Mouse (Mus musculus) CH12.LX (cell line): ENCODE measurements around the gene Rgl1. TPM values are rescaled to one million over a fixed set of nuclear protein-coding genes. Genes with fewer than 3 reads are reported as not detected.

ENCODE experiments used
- DNase-seq: peaks from one replicate; pipeline ENCODE4 v3.0.0-alpha.2; 2013; ENCODE audit errors: extremely low read depth
- H3K27ac ChIP-seq: 2 replicates; pipeline ENCODE4 v1.5.1; 2012; ENCODE audit warnings: low read depth, mild to moderate bottlenecking, control low read depth, moderate library complexity; ENCODE audit not compliant: insufficient read depth
- H3K27me3 ChIP-seq: replicated peaks from 2 replicates; pipeline ENCODE3; 2012; ENCODE audit warnings: inconsistent platforms
- H3K36me3 ChIP-seq, 2 experiments: replicated peaks in 1 of 2; 2 replicates each; pipeline versions ENCODE3 to v1.6.1; 2012; ENCODE audit warnings: inconsistent platforms in 1 of 2, low read length in 1 of 2, mild to moderate bottlenecking in 1 of 2, mixed read lengths in 1 of 2, moderate library complexity in 1 of 2; ENCODE audit not compliant: control insufficient read depth in 1 of 2, insufficient read depth in 1 of 2
- H3K4me1 ChIP-seq, 2 experiments: 2 replicates each; pipeline ENCODE4 v1.6.1; 2012; ENCODE audit warnings: inconsistent platforms in 1 of 2, moderate library complexity in 1 of 2; ENCODE audit not compliant: insufficient read depth in 2 of 2, control insufficient read depth in 1 of 2
- H3K4me2 ChIP-seq: 2 replicates; pipeline ENCODE4 v1.6.1; 2012; ENCODE audit warnings: low read depth, mild to moderate bottlenecking, control low read depth; ENCODE audit not compliant: poor library complexity, insufficient read depth, severe bottlenecking
- H3K4me3 ChIP-seq, 3 experiments: fragments of 150-350 bp in 1 of 3; sonication (generic) in 1 of 3; replicated peaks in 1 of 3; 2 replicates each; pipeline versions ENCODE3 to v1.5.1; 2011 to 2012; ENCODE audit warnings: low read depth in 2 of 3, low read length in 2 of 3, mild to moderate bottlenecking in 2 of 3, moderate library complexity in 2 of 3, control low read depth in 1 of 3, improper control_type of control experiment in 1 of 3, inconsistent platforms in 1 of 3, mixed read lengths in 1 of 3; ENCODE audit not compliant: poor library complexity in 1 of 3
- H3K79me2 ChIP-seq: replicated peaks from 2 replicates; pipeline ENCODE4 v1.6.1; 2012; ENCODE audit warnings: mild to moderate bottlenecking, moderate library complexity; ENCODE audit not compliant: control insufficient read depth, poor library complexity, insufficient read depth, severe bottlenecking; ENCODE audit errors: extremely low read depth
- H3K9ac ChIP-seq: 2 replicates; pipeline ENCODE4 v1.6.1; 2012; ENCODE audit warnings: low read depth, mild to moderate bottlenecking, control low read depth, moderate library complexity; ENCODE audit not compliant: insufficient read depth
- H3K9me3 ChIP-seq: replicated peaks from 2 replicates; pipeline ENCODE3; 2012; ENCODE audit warnings: low read length, inconsistent platforms, mixed read lengths
- BHLHE40 ChIP-seq: IDR thresholded peaks from 2 replicates; pipeline ENCODE4 v1.6.1; 2011; ENCODE audit warnings: mild to moderate bottlenecking, low read depth, low read length, improper control_type of control experiment
- CHD2 ChIP-seq: IDR thresholded peaks from 2 replicates; pipeline ENCODE4 v1.6.1; 2011; ENCODE audit warnings: low read length, improper control_type of control experiment
- CTCF ChIP-seq, 2 experiments: IDR thresholded peaks in 1 of 2; conservative IDR thresholded peaks in 1 of 2; 2 replicates each; pipeline ENCODE4 v1.5.1; 2011 to 2012; ENCODE audit warnings: low read depth in 2 of 2, low read length in 2 of 2, improper control_type of control experiment in 1 of 2, inconsistent platforms in 1 of 2, mild to moderate bottlenecking in 1 of 2, moderate library complexity in 1 of 2
- EP300 ChIP-seq: IDR thresholded peaks from 2 replicates; pipeline ENCODE4 v1.6.1; 2011; ENCODE audit warnings: low read length, improper control_type of control experiment
- ETS1 ChIP-seq: conservative IDR thresholded peaks from 2 replicates; pipeline ENCODE4 v1.6.1; 2012; ENCODE audit warnings: low read depth, mild to moderate bottlenecking, inconsistent platforms, low read length, improper control_type of control experiment, moderate library complexity
- JUN ChIP-seq: IDR thresholded peaks from 2 replicates; pipeline ENCODE4 v1.6.1; 2011; ENCODE audit warnings: low read depth, mild to moderate bottlenecking, low read length, improper control_type of control experiment, moderate library complexity; ENCODE audit not compliant: insufficient read depth
- JUND ChIP-seq: conservative IDR thresholded peaks from 2 replicates; pipeline ENCODE4 v1.6.1; 2011; ENCODE audit warnings: low read depth, low read length, improper control_type of control experiment
- KAT2A ChIP-seq: IDR thresholded peaks from 2 replicates; pipeline ENCODE4 v1.6.1; 2012; ENCODE audit warnings: low read length, improper control_type of control experiment, inconsistent platforms; ENCODE audit not compliant: insufficient replicate concordance
- MAX ChIP-seq: IDR thresholded peaks from 2 replicates; pipeline ENCODE4 v1.6.1; 2011; ENCODE audit warnings: low read length, improper control_type of control experiment
- MAZ ChIP-seq: IDR thresholded peaks from 2 replicates; pipeline ENCODE4 v1.6.1; 2012; ENCODE audit warnings: low read depth, mild to moderate bottlenecking, inconsistent platforms, low read length, improper control_type of control experiment, moderate library complexity
- MYC ChIP-seq: IDR thresholded peaks from 2 replicates; pipeline ENCODE4 v1.6.1; 2011; ENCODE audit warnings: low read depth, mild to moderate bottlenecking, improper control_type of control experiment, low read length
- NELFE ChIP-seq: IDR thresholded peaks from 2 replicates; pipeline ENCODE4 v1.6.1; 2011; ENCODE audit warnings: low read depth, low read length, improper control_type of control experiment
- PAX5 ChIP-seq: IDR thresholded peaks from 2 replicates; pipeline ENCODE4 v1.6.1; 2012; ENCODE audit warnings: low read length, inconsistent platforms, mixed read lengths
- RAD21 ChIP-seq: IDR thresholded peaks from 2 replicates; pipeline ENCODE4 v1.6.1; 2011; ENCODE audit warnings: low read depth, mild to moderate bottlenecking, low read length, improper control_type of control experiment, moderate library complexity
- SIN3A ChIP-seq: IDR thresholded peaks from 2 replicates; pipeline ENCODE4 v1.6.1; 2012; ENCODE audit warnings: low read length, improper control_type of control experiment, inconsistent platforms
- SMC3 ChIP-seq: IDR thresholded peaks from 2 replicates; pipeline ENCODE4 v1.6.1; 2011; ENCODE audit warnings: low read depth, low read length, improper control_type of control experiment
- TBP ChIP-seq: conservative IDR thresholded peaks from 2 replicates; pipeline ENCODE4 v1.6.1; 2011; ENCODE audit warnings: low read depth, low read length, improper control_type of control experiment
- TCF12 ChIP-seq: IDR thresholded peaks from 2 replicates; pipeline ENCODE4 v1.6.1; 2014; ENCODE audit warnings: low read depth, mild to moderate bottlenecking, inconsistent platforms, low read length, improper control_type of control experiment
- USF1 ChIP-seq: IDR thresholded peaks from 2 replicates; pipeline ENCODE4 v1.6.1; 2014; ENCODE audit warnings: low read depth, mild to moderate bottlenecking, inconsistent platforms, low read length, improper control_type of control experiment
- ZC3H11A ChIP-seq: IDR thresholded peaks from 2 replicates; pipeline ENCODE4 v1.6.1; 2012; ENCODE audit warnings: low read depth, mild to moderate bottlenecking, inconsistent platforms, low read length, improper control_type of control experiment
- ZNF384 ChIP-seq: IDR thresholded peaks from 2 replicates; pipeline ENCODE4 v1.6.1; 2012; ENCODE audit warnings: low read depth, low read length, improper control_type of control experiment, inconsistent platforms
- dilution Hi-C: fragments of 300-500 bp; cut with MboI; formaldehyde crosslinking; loops from 2 replicates; pipeline ENCODE4 v1.14.3; 2020; ENCODE audit warnings: low sequenced_read_pairs; ENCODE audit not compliant: extremely low pct_unique_long_range_greater_than_20kb, extremely low pct_ligation_motif_present
- in situ Hi-C: fragments of 300-500 bp; cut with MboI; formaldehyde crosslinking; loops from 3 replicates; pipeline ENCODE4 v1.14.3; 2019; ENCODE audit warnings: low sequenced_read_pairs, low pct_ligation_motif_present, low pct_unique_long_range_greater_than_20kb, mixed read lengths
- polyA plus RNA-seq: library from polyadenylated mRNA; unstranded; fragments of >175 nt; gene quantifications from 2 replicates; pipeline ENCODE4 v1.2.1, GENCODE M21; 2012; ENCODE audit warnings: low read depth; ENCODE audit not compliant: insufficient read length
- total RNA-seq, 2 experiments: library from RNA; depleted of rRNA; stranded (reverse); fragments of 300-350 nt in 1 of 2; fragments of >200 nt in 1 of 2; gene quantifications; 2 replicates each; pipeline ENCODE4 v1.2.3; 2012 to 2014

The Rgl1 gene
- total and polyA plus RNA-seq, 3 experiments, result 0.25 to 1.7 (median 0.74) TPM

GRCm38 (mm10) chr1:152560477-152560876, 205.7 kb downstream of the Rgl1 start:
- dilution Hi-C loops, result no loop called here

DNA sequence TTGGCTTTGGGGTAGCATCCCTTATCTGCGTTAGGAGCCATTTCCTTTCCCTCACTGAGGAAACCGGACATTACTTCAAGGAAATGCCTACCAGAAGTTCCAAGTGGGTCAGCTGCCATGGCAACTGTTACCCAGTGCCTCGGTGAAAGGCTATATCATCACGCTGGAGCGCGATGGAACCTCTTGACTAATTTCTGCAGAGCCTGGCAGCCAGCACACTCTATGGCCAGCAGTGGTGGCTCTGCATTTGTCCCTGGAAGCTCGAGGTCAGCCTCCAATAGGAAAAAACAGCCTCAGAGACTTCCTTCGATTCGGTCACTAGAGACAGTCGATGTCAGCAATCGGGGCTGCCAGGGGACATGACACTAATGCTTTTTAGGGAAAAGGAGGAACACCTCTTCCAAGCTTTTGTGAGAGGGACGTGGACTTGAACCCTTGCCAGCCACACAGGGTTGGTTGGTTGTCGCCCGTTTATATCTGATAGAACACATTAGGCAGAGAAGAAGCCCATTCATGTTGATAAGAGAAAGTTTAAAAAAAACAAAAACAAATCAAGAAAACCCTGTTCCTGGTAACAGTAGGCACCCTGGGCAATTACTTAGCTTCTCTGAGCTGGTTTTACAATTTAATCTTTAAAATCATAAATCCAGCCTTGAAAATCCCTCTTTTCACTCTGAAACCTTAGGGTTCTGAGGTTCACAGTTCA, 209.4 kb downstream of the Rgl1 start:
- in situ Hi-C loops (no loop called here), dilution Hi-C loops (no loop called here)
- H3K4me3 ChIP-seq, result no peak overlapping the region
- no peak for DNase-seq
- H3K4me2 ChIP-seq, result no peak overlapping the region
- H3K27ac ChIP-seq, result no peak overlapping the region
- H3K27me3 ChIP-seq, result no peaks in the 10 kb centered on the region
- H3K4me1 ChIP-seq, result peaks cover 0 to 13% of the 10 kb centered on the region in 2 experiments; a peak in 2 of 4 replicates
- H3K9me3 ChIP-seq, result no peaks in the 10 kb centered on the region
- H3K9ac ChIP-seq, result no peak overlapping the region
- H3K36me3 ChIP-seq, result no peaks in the 10 kb centered on the region
- no peak for TF ChIP-seq ZNF384
- no peak for TF ChIP-seq CHD2
- no peak for TF ChIP-seq CTCF (conservative IDR thresholded peaks at IDR 0.05 in 1 of 2, IDR thresholded peaks at IDR 0.05 in 1 of 2; ENCODE audit: low read depth in 2 of 2, low read length in 2 of 2)
- TF ChIP-seq SIN3A, result no peak
- TF ChIP-seq KAT2A, result no peak
- TF ChIP-seq JUND, result no peak
- no peak for TF ChIP-seq MAX
- no peak for TF ChIP-seq NELFE
- no peaks in the 10 kb centered on the region for H3K79me2 ChIP-seq

More at GRCm38 (mm10) chr1:152560477-152560876, 205.7 kb downstream of the Rgl1 start:
- Histone ChIP-seq H3K4me2 (no peak overlapping the region), H3K9ac (no peak overlapping the region), H3K27ac (no peak overlapping the region), H3K79me2 (no peaks in the 10 kb centered on the region), H3K9me3 (no peaks in the 10 kb centered on the region), H3K4me1 (peaks cover 0 to 13% of the 10 kb centered on the region in 2 experiments; a peak in 2 of 4 replicates), H3K4me3 (no peak overlapping the region), H3K36me3 (no peaks in the 10 kb centered on the region), H3K27me3 (no peaks in the 10 kb centered on the region)
- TF ChIP-seq NELFE (no peak), ZNF384 (no peak), SMC3 (no peak), MAZ (no peak), TBP (no peak), BHLHE40 (no peak), JUND (no peak), RAD21 (no peak), ZC3H11A (no peak), EP300 (no peak), ETS1 (no peak), CTCF (conservative IDR thresholded peaks at IDR 0.05 in 1 of 2, IDR thresholded peaks at IDR 0.05 in 1 of 2; ENCODE audit: low read depth in 2 of 2, low read length in 2 of 2) (no peak), USF1 (no peak), CHD2 (no peak), TCF12 (no peak), JUN (no peak), MAX (no peak), PAX5 (no peak), MYC (no peak)
- in situ Hi-C loops, result no loop called here
- DNase-seq, result no peak
